Mouse (Mus musculus): ENCODE results near the gene Wbp2nl.
"Not testable (repeated sequence)": the region's sequence is repeated elsewhere in the genome, so short reads cannot be mapped to it uniquely, and the experiment has no call there.

Wbp2nl gene

GRCm38 (mm10) chr15:82348258-82348998 is 49.7 kb downstream of the Wbp2nl start:
- no peak for DNase-seq (ENCODE audit: low spot score)

GRCm38 (mm10) chr15:82348999-82349341 is 50.2 kb downstream of the Wbp2nl start:
- DNase-seq (ENCODE audit: low spot score) = no peak

GRCm38 (mm10) chr15:82350349-82350748 is 51.6 kb downstream of the Wbp2nl start:
- DNase-seq (ENCODE audit: low spot score) = no peak

GRCm38 (mm10) chr15:82351480-82351879 is 52.7 kb downstream of the Wbp2nl start:
- DNase-seq (ENCODE audit: low spot score) = no peak

- DNase-seq (ENCODE audit: low spot score) = no peak
Measured at GRCm38 (mm10) chr15:82353078-82353744, 54.5 kb downstream of the Wbp2nl start.

GRCm38 (mm10) chr15:82353745-82354113 is 55.0 kb downstream of the Wbp2nl start:
- no peak for DNase-seq (ENCODE audit: low spot score)

- DNase-seq (ENCODE audit: low spot score) = peak; percentile 99
Measured at GRCm38 (mm10) chr15:82354126-82354945, 55.6 kb downstream of the Wbp2nl start, which contains the start of gene Ndufa6. Gene Ndufa6 (minus strand): TSS chr15:82354322.

- no peak for DNase-seq (ENCODE audit: low spot score)
Measured at GRCm38 (mm10) chr15:82358431-82359260, 59.9 kb downstream of the Wbp2nl start.

GRCm38 (mm10) chr15:82361459-82362018 is 62.8 kb downstream of the Wbp2nl start:
- peak; percentile 44 for DNase-seq (ENCODE audit: low spot score)

- DNase-seq (ENCODE audit: low spot score) = peak; percentile 37
Measured at GRCm38 (mm10) chr15:82362234-82362633, 63.5 kb downstream of the Wbp2nl start.

GRCm38 (mm10) chr15:82363801-82364200 is 65.0 kb downstream of the Wbp2nl start:
- DNase-seq (ENCODE audit: low spot score) = not testable (repeated sequence)

Measured in testis, postnatal 10 days (tissue).